Mouse (Mus musculus) urinary bladder, postnatal 10 days (tissue): Measurements from ENCODE around the gene Gramd1b.

Source experiments
- DNase-seq: peaks from one replicate; pipeline ENCODE4 v3.0.0; 2022; ENCODE audit warnings: low spot score

The Gramd1b gene

GRCm38 (mm10) chr9:40400171-40400570 is 131.0 kb downstream of the Gramd1b start:
- no peak for DNase-seq

DNA sequence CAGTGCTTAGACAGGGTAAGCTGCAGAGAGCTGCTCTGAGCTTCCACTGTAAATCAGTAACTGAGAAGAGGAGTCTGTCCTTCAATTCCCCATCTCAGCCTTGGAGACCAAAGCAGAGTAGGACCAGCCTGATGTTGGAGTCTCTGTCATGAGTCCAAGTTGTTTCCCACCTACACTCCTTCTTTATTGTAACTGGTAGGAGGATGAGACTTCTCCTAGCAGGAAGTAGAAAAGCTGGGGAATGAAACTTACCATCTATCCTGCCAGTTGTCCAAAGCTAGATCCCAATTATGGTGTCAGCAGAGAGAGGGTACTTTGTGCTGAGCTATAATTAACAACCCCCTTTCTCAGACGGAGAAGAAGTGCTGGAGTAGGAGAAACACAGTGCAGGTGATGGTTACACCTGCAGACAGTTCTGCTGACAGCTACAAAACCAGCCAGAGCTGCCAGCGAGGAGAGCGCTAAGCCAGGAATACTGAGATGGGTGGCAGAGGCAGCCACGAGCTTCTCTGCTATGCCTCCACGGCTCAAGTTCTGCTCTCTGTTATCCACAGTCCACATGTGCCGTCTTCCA is 131.7 kb downstream of the Gramd1b start:
- DNase-seq, result no peak

- no peak for DNase-seq
Observed at GRCm38 (mm10) chr9:40397471-40398245, 133.5 kb downstream of the Gramd1b start.

DNA sequence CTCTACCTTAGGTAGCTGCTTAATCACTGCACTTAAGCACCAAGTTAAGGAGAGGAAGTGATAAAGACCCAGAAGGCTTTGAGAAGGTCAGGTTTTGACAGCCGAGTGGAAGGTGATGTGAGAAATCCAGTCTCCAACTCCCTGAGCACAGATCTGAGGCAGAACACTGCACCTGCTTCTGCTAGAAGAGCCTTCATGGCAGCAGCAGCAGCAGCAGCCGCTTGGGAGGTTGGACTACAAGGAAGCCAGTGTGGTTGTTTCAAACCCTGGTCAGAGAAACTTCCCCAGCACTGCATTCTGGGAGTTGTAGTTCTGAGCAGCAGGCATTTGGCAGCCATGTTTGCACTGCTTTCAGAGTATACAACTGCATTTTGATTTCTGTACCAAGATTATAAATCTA is 134.1 kb downstream of the Gramd1b start:
- DNase-seq, result no peak

- no peak for DNase-seq
Observed at GRCm38 (mm10) chr9:40396171-40396570, 135.0 kb downstream of the Gramd1b start.

- DNase-seq, result no peak
Observed at GRCm38 (mm10) chr9:40391852-40392695, 139.1 kb downstream of the Gramd1b start.

DNA sequence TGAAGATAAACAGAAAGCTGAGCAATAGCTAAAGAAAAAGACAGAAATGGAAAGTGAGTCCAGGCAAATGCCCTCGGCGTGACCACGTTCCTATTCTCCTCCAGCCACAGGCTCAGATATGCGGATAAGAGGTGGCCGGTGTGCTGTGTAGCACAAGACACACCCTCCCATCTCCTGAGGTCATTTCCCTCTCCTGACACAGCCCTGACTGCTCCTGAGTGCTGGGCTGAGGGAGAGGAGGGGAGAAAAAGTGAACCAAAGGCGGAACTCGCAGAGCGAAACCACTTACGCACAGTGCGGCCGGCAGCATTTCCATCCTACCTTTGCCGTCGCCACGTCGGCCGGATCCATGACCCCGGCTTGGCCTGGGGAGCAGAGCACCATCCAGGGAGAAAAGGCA is 139.8 kb downstream of the Gramd1b start:
- no peak for DNase-seq

GRCm38 (mm10) chr9:40390904-40391303 is 140.3 kb downstream of the Gramd1b start:
- DNase-seq, result no peak

GRCm38 (mm10) chr9:40390396-40390760 is 140.8 kb downstream of the Gramd1b start:
- DNase-seq, result no peak

DNA sequence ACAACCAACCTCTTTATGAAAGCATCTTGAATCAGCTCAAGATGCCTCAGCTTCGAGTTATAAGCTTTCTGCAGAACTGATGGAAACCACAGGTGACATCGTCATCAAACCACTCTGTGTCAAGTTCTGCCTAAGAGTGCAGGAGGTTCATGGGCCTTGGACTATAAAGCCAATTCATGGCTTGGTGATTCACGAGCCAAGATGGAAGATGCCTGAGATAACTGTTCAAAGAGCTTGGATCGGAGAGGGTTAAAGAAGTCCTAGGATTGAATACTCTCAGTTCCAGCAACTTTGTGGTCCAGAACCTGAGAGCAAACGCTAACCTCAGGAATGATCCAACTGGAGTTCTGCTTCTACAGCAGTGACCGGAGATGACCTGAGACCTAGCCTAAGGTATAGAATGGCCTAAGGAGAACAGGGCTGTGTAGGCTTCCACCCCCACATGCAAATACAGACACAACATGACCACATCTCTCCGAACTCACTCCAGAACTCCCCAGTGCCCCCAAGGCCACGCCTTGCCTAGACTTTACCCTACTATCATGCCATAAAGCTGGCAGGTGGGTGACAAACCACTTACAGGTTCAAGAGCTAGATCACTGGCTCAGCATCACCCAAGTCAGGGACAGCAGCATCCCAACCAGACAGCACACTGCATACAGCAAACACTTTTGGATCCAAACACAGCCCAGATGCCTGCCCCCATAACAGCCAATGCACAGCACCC is 141.4 kb downstream of the Gramd1b start:
- DNase-seq, result no peak

DNA sequence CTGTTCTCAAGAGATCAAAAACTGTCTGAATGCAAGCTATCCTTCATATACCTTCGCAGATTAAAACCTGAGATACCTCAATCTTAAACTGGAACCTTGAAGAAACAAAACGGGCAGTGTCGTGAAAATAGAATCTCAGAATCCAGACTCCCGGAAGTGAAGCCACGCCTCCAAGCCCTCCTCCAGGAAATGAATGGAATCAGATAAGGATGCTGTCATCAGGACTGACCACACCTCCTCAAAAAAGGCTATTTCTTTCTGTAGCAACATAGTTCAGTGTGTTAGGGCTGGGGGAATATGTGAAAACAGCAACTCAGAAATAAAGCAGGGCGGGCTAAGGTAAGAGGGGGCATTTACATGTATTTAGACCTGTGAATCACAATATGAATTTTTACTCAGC is 142.0 kb downstream of the Gramd1b start:
- no peak for DNase-seq

GRCm38 (mm10) chr9:40384781-40385180 is 146.4 kb downstream of the Gramd1b start:
- DNase-seq, result no peak

- DNase-seq, result no peak
Observed at GRCm38 (mm10) chr9:40382508-40382907, 148.7 kb downstream of the Gramd1b start.

DNA sequence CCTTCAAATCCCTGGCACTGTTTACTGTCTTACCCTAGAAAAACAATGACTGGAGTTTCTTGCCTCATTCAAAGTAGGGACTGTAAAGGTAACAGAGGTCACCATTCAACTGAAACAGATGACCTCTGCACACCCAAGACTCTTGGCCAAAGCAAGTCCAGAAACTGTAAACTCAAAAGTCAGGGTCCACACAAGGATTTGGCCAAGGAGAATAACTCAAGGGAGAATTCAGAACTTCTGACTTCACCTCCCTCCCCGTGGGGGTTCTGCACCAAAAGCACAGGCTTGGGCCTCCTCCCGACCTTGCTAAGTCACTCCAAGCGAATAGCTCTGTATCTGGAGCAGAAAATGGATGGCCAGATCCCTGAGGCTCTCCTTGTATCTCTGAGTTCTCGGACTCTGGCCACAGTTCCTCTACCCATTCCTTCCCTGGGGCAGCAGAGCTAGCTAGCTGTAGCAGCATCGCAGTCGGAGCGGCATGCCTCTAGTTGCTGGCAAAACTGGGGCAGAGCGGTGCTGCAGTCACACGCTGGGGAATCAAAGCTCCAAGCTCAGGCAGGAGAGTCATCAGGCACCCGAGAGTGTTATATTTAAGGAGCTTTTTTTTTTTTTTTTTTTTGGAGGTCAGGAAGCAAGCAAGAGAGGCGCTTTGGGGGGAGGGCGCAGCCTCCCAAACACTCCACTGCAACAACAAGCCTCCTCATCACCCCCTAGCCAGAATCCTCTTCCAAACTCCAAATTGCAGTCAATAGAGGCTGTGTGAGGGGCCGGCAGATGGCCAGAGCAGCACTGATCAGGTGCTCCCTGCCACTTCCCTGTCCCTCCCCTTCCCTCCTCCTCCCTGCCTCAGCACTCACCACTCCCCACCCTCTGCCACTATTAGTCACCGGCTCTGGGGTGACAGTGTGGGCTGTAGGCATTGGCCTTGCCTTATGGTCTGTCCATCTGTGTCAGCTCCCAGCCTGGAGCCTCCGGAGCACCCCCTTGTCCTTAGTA is 149.5 kb downstream of the Gramd1b start:
- no peak for DNase-seq

DNA sequence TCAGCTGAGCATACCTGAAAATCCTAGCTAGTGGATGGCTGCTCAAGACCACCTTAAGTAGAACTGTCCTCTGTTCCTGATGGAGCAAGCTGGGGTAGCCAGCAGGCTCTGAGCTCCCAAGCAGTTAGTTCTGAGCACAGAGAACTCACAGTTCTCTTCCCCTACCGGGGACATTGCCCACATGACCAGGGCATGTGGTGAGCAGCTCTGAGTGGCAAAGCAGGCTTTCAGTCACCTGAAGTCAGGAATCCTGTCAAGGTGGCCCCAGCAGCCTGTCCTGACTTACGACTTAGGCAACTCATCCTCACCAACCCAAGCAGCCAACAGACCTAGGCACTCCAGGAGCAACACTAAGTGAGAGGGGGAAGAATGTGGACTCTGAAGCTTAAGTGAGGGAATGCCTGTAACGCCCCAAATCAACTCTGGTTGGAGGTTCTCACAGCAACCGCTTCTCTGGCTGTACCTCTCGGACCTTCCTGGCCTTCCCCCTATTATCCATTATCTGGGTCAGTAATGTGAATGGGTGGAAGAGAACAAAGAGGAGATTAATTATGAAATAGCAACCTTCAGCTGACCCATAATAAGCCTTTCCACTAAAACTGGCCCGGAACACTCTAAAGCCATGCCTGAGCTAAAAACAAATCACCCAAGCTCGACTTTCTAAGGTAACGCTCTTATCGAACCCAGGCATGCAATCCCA is 154.3 kb downstream of the Gramd1b start:
- DNase-seq, result no peak

DNA sequence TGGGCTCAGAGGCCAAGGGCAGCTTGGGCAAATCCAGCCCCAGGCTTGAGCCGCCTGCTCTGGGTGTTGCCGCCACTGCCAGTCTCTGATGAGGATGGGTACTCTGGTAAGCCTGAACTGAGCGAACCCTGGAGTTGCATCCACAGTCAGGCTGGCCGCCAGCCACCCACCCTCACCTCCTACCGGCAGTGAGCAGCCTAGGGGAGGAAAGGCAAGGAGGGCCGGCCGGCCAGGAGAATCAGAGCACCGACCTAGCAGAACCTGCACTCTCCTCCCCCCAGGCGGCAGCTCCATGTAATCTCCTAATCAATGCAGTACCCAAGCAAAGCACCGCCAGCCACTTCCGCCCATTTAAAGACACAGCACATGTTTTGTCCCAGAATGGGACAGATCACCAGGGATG is 155.0 kb downstream of the Gramd1b start:
- no peak for DNase-seq

GRCm38 (mm10) chr9:40375518-40375917 is 155.7 kb downstream of the Gramd1b start:
- DNase-seq, result no peak

DNA sequence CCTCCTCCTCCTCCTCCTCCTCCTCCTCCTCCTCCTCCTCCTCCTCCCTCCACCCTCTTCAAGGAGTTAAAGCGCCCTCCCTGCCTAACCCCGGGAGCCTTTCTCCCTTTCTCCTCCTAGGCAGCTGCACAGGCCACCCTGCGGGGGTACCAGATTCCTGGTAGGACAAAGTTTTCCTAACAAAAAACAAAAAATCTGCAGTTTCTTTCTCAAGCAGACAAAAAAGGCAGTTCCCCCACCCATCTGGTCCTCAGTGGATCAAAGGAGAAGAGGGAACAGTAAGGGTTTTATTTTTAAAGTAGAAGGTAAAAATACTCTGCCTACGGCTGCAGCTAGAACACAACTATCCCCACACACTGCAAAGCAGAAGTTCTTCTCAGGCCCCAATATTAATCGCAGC is 156.2 kb downstream of the Gramd1b start:
- DNase-seq, result no peak

GRCm38 (mm10) chr9:40374533-40374971 is 156.6 kb downstream of the Gramd1b start:
- DNase-seq, result no peak

GRCm38 (mm10) chr9:40374052-40374451 is 157.1 kb downstream of the Gramd1b start:
- no peak for DNase-seq
